Mouse (Mus musculus) 3134 (cell line): Measurements from ENCODE around the gene Arhgef10l.

Experiments used
- DNase-seq: peaks from one replicate; pipeline ENCODE4 v3.0.0-alpha.2; 2011; ENCODE audit warnings: low spot score; ENCODE audit not compliant: insufficient read length; ENCODE audit errors: extremely low read depth

Gene Arhgef10l

DNA sequence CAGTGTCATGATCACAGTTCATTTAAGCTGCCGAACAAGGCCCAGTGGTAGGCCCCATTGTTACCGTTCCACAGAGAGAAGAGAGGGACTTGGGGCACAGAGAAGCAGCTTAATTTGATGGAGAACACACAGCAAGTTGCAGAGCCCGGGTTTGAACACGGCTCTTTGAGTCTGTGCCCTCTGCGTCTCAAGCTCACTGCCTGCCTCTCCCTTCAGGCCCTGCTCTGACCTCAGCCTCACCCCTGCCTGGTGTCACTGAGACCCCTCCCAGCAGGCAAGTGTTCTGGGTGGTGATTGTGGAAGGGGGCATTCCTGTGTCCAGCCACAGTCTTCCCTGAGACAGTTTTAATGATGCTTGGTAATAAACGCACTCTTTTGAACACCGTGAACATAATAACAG lies 29.3 kb upstream of the Arhgef10l start:
- DNase-seq = no peak

DNA sequence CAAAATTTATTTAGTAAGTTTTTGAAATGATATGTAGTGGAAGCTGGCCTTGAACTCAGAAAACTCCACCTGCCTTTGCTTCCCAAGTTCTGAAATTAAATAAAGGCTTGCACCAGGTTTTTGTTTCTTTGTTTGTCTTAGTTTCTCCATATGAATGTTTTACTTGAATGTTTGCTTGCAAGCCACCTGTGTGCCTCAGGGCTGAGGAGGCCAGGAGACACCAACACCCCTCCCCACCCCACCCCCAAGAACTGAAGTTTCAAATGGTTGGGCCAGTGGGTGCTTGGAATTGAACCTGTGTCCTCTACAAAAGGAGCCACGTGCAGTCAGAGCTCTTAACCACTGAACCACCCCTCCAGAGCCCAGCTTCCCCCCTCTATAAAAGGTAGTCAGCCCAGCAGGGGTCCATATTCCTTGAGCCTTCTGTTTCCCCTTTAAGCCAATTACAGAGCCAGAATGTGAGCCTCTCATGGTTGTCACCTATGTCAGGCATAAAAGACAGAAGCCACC lies 28.8 kb upstream of the Arhgef10l start:
- DNase-seq = no peak

DNA sequence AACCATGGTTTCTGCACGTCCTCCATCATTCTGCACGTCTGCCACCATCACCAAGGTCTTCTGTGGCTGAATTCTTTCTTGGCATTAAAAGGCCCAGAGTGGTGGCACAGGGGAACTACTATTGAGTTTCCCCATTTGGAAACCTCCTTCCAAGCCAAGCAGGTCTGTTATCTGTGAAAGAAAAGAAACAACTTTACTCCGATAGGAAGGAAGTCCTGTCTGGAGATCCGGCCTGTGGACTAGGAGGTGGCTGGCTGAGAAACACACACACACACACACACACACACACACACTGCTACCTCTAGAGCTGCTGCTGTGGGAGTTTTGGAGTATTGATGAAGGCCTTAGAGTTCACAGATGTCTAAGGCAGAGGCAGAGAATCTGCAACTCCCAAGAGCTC lies 27.7 kb upstream of the Arhgef10l start:
- DNase-seq = no peak

DNA sequence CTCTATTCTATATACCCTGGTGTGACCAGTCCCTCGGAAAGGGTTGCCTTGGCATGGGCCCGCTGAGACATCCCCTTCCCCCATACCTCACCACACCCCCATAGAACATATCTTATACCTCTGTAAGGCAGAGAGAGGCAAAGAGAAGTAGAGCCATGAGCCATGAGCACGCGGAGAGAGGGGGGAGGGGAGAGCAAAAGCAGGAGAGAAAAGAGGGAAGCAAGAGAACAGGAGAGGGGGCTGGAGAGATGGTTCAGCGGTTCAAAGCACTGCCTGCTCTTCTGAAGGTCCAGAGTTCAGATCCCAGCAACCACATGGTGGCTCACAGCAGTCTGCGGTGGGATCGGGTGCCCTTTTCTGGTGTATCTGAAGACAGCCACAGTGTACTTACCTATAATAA lies 25.7 kb upstream of the Arhgef10l start:
- no peak for DNase-seq

DNA sequence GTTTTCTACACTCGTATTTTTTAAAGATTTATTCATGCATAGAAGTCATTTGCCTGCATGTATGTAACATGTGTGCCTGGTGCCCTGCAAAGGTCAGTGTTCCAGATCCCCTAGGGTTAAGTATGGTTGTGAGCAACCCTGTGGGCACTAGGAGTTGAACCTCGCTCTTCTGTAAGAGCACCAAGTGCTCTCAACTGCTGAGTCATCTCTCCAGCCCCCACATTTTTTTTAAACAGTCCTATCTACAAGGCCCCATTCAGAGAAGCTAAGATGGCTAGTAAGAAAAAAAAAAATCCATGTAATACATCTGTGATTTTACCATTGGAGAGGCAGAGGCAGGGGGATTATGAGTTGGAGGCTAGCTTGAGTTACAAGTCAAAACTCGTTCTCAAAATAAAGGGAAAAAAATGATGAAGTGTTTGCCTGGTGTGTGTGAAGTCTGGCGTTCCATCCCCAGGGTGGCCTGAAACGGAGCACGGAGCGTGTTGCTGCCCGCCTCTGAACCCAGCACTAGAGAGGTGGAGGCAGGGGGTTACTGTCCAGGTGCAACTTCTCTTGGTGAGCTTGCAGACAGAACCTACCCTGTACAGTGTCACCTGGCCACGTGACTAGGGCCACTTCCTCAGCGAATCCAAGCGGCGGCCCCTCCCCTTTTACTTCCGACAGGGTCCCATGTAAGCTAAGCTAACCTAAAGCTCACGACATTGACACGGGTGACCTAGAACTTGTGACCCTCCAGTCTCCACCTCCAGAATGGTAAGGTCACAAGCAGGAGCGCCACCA lies 24.3 kb upstream of the Arhgef10l start:
- no peak for DNase-seq

DNA sequence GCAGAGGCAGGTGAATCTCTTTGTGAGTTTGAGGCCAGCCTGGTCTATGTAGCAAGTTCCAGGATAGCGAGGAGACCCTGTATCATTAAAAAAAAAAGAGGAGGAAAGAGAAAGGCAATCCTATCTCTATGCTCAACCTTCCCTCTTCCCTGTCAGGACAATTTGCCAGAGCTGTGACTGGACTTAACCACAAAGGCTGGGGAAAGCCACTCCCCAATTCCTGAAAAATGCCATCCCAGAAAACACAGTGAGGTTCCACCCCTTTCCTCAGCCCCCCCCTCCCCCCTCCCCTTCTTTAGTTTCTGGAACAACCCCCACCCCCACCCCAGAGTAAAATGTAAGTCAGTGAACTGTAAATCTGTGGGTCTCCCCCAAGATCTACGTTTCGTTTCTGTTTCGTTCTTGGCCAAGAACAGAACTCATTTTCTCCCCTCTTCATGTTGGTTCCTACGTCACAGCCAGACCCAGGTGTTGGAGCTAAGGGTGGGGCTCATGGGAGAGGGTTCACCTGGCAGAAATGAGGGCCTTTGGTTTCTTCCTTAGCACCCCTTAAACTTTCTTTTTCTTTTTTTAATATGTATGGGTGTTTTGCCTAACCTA lies 23.1 kb upstream of the Arhgef10l start:
- DNase-seq = peak; percentile 63

DNA sequence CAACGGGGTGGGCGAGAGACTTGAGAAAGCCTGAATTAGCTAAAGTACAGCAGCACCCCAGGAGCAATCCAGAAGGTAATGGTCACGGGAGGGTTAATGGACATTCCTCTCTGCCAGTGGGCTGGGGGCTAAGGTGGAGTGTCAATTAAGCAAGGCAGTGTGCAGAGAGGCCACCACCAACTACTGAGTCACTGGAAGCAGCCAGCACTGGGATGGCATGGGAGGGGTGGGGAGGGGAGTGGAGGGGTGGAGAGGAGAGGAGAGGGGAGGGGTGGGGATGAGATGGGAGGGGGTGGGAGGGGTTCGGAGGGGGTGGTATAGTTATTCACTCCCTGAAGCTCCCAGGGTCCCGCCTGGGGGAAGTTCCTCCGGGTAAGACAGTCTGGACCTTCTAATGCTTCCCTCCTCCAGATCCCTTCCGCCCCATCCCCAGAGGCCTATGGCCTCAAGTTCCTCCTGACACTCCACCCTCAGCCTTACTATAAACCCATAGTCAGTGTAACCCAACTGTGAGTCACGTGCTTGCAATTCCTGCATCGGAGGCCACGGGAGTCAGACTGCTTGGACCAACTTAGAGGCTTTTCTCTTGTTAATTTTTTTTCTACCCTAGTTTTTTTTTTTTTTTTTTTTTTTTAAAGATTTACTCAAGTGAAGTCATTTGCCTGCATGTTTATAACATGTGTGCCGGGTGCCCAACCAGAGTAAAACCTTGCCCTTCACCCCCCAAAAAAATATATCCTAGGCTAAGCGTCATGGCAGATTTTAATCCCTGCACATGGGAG lies 22.4 kb upstream of the Arhgef10l start:
- DNase-seq = peak; percentile 78

DNA sequence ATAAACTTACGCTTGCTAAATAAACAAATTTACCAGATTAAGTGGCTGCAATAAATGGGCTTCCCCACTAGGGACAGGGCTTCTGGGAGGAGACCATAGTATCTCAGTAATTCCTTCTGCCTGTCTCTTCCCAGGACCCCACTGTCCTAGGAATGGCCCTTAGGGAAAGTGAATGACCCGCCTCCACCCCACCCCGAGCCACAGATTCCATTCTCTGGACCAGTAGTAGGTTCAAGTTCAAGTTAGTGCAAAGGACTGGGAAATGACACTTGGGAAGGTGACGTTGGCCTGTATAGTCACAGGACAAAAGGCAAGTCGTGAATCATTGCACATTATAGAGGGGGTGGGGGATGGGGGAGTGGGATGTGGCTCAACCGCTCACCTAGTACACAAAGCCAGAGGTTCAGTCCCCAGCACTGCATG lies 19.1 kb upstream of the Arhgef10l start:
- DNase-seq = no peak

DNA sequence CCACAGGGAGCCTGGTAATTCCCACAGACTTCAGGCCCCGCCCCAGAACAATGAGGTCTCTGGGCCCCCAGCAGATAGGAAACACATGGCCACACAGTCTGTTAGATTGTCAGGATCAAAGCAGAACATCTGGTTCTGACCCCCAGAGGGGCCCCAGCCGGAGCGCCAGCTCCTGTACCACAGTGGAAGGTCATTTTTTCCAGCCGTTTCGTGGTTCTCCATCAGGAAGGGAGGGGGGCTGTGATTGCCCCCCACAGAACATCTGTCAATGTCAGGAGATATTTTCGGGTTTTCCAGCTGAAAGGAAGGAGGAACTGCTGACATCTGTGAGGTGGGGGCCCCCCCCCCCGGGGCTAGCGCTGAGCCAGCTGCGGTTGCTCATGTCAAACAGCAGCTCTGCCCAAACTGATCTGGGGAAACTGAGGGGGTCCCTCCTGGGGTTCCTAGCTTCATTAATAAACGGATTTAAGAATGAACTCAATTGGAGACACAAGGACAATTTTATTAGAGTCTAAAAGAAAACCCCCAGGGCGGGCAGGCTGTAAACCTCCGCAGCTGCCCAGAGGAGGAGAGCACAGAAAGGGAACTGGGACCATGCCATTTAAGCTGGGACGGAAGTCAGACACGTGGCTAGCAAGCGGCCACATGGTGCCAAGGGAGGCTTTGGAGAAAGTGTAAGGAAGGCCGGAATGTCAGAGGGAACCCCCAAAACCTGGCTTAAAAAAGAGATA lies 18.5 kb upstream of the Arhgef10l start:
- no peak for DNase-seq

DNA sequence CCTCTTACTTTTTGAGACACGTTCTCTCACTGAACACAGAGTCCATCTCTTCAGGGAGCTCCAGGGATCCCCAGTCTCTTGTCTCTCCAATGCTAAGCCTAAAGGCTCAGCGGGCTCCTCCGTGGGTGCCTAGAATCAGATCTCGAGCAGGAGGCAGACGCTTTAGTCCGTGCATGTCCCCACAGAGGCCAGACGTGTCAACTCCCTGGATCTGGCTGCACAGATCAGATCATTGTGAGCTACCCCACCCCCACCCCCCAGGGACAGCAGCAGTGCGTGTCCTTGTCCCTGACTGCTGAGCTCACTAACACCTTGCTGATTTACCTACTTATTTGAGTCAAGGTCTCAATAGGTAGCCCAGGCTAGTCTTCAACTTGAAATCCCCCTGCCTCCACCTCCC lies 17.8 kb upstream of the Arhgef10l start:
- no peak for DNase-seq

DNA sequence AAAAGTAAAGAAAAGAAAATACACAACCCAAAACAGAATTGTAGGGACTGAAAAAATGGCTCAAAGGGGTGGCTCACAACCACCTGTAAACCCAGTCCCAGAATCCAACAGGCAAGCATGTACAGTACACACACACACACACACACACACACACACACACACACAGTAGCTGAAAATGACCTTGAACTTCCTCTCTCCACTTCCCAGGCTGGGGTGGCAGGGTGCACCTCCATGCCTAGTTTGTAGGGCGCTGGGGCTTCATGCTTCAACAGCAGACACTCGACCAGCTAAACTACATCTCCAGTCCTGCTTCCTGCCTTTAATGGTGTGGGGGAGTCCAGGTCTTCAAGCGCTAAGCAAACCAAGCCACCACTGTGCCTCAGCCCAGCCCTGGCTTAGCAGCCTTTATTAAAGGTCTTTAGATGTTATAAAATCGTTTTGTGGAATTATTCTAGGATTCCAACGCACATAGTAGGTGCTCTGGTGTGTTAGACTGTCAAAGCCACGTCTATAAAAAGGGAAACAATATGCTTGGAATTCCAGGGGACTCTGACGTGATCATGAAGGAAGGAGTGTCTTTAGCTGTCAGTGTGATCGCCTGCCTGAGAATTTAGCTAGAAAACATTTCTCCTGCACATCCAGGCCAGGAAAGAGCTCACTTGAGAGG lies 15.1 kb upstream of the Arhgef10l start:
- no peak for DNase-seq

DNA sequence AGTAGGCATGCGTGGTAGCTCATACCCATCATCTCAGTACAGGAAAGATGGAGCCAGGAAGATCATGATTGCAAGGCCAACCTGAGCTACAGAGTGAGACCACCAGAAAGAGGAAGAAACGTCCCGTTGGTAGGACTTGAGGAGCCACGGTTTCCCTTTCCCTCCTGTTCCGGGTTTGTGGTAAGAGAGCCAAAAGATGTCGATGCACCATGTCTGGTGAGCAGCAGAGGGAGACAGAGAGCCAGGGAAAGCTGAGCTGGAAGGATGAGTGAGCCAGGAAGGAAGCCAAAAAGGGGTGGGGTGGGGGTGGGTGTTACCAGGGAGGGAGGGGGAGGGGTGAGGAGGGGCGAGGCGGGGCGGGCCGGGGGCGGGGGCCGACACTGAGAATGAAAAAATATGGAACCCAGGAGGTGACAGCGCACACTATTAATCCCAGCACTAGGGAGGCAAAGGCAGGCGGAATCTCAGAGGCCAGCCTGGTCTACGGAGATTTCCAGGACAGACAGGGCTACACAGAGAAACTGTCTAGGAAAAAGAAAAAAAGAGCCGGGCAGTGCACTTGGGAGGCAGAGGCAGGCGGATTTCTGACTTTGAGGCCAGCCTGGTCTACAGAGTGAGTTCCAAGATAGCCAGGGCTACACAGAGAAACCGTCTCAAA lies 14.0 kb upstream of the Arhgef10l start:
- DNase-seq = peak; percentile 54

DNA sequence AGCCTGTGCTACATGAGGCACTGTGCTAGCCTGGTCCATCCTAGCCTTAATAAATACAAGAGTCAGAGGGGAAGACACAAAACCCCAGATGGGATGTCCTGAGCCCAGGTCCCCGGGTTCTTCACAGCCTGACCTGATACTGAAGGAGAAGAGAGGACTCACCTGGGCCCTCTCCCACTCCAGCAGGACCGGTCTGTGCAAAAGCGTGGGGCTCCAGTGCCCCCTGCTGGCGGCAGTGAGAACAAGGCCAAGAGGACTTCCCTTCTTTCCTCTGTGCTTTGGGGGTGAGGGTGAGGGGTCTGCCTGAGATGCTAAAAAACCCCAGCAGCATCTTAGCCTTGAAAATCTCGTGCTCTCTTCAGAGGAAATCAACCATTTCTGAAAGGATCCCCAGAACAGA lies 13.2 kb upstream of the Arhgef10l start:
- no peak for DNase-seq

DNA sequence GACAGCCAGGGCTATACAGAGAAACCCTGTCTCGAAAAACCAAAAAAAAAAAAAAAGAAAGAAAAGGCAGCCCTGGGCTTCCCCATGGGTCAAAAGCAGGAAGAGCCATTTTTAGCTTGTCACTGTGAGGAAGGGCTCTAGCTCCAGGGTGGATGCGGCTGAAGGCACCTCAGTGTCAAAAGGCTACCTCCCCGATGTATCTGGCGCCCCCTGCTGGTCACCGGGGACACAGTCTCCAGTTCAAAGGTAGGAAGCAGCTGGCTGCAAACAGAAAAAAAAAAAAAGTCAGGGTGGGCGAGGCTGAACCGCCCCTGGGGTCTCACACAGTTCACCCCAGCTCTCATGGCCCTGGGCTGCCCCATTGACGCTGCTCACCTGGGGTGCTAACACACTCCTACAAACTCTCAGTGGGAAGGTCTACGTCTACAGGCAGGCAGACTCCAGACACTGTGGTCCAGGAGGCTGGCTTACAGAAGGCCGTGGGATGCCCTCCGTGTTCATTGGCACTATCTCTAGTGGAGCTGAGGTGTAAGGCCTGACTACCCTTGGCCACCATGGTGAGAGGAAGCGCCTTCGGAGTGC lies 8.6 kb upstream of the Arhgef10l start:
- peak; percentile 56 for DNase-seq

DNA sequence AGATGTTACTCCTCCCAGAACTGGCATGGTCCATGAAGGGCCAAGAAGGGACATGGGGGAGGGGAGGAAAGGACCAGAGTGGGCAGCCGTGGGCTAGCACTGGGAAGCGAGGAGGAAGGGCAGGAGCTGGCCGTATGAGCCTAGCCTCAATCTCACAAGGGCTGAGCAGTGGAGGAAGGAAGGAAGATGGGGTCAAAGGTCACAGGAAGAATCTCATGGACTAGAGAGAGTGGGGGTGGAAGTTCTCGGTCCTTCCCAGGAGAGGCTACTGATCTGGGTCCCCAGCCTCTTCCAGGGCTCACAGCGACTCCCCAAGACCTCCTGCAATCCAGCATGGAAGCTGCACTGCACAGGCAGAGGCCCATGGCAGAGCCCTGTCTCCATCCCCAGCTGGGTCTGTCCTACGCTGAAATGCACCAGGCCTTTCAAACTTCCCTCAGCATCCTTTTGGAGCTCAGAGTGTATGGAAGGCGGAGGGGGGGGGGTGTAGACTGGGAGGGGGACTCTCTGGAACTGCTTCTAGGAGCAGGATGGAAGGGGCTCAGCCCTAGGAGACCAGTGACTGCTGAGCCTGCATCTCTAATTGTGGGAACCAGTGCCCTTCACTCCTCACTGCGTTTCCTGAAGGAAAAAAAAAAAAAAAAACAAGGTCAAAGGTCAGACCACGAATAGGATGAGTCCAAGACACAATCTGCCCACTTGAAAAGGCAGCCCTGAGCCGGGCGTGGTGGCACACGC lies 7.9 kb upstream of the Arhgef10l start:
- no peak for DNase-seq

DNA sequence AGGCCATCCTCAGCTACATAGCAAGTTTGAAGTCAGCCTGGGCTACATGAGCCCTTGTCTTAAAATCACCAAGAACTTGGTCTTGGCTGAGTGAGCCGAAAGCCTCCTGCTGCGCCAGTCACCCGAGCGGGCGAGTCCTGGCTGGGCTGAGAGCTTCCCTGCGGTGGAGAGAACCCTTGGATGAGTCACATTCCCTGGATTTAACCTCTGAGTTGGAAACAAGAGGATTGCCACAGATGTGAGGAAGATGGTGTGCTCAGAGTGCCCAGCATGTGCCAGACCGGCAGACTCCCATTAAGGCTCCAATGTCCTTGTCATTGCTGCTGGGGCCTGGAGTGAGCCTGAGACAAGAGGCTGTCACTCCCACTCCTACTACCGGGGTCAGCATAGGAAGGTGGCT lies 2.0 kb upstream of the Arhgef10l start:
- DNase-seq = peak; percentile 75

DNA sequence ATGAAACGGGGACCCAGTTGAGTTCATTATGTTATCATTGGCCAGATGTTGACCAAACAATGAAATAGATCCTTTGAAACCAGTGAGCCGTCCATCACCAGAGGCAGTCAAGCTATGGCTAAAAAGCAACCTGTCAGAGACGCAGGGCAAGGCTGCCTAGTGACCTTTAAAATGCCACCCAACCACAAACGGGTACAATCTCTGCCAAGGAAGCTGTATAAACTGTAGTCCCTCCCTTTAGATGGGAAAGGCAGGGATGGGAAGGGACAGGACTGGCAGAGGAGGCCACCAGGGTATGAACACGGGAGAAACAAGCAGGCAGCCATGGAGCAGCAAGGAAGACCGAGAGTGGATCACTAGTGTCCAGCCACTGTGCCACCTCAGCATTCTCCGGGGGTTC lies 759 bp downstream of the Arhgef10l start:
- DNase-seq = peak; percentile 63

DNA sequence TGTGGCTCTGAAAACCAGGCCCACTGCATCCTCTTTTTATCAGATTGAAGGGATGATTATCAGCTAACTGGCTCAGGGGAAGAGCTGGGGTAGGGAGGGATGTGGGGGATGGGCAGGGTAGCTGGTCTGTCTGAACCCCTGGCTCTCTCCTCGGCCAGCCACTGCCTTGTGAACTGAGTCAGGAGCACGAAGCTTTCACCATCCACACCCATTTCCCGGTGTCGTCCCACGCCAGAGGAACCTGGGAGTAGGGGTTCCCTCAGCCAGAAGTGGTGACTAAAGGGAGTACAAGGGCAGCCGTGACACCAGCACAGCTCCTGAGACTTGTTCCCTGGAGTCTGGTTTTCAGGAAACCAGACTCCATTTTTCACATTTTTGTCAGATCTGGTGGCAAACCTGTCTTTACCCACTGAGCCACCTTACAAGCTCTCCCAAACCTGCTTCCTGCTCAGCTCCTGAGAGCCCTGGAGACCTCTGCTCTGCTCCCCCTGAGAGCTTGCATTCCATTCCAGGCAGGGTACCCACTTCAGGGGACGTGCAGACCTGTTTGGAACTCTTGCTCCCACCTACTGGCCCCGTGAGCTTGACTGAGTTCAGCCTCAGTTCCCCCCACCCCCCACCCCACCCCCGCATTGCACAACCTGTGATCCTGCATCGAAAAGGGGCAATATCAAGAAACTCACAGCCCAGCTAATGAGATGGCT lies 2.8 kb downstream of the Arhgef10l start:
- DNase-seq = peak; percentile 54
